Mouse (Mus musculus) intestine, embryonic 16.5 days (tissue): ENCODE measurements around the gene Samd4b. TPM values are rescaled to one million over a fixed set of nuclear protein-coding genes. Genes with fewer than 3 reads are reported as not detected.

Source experiments
- ATAC-seq: fragments of 200-750 bp; cut with Nextera tagmentation; 2 replicates; pipeline ENCODE4 v1.8.0; 2017; ENCODE audit warnings: moderate TSS enrichment, moderate library complexity
- H3K27ac ChIP-seq: fragments of 300-500 bp; sonication (generic); 2 replicates; pipeline ENCODE4 v1.5.1; 2014; ENCODE audit warnings: mild to moderate bottlenecking, low read length
- H3K27me3 ChIP-seq: fragments of 300-500 bp; sonication (generic); replicated peaks from 2 replicates; pipeline ENCODE4 v1.6.1; 2014; ENCODE audit warnings: low read length, control low read depth, mixed read lengths; ENCODE audit not compliant: control insufficient read depth, insufficient read depth
- H3K36me3 ChIP-seq: fragments of 300-500 bp; sonication (generic); 2 replicates; pipeline ENCODE4 v1.6.1; 2014; ENCODE audit warnings: low read length, control low read depth; ENCODE audit not compliant: control insufficient read depth, insufficient read depth
- H3K4me1 ChIP-seq: fragments of 300-500 bp; sonication (generic); 2 replicates; pipeline ENCODE4 v1.6.1; 2014; ENCODE audit warnings: low read length, control low read depth, mixed read lengths; ENCODE audit not compliant: control insufficient read depth, insufficient read depth
- H3K4me2 ChIP-seq: fragments of 300-500 bp; sonication (generic); 2 replicates; pipeline ENCODE4 v1.6.1; 2014; ENCODE audit warnings: low read depth, low read length, control low read depth
- H3K4me3 ChIP-seq: fragments of 300-500 bp; sonication (generic); 2 replicates; pipeline ENCODE4 v1.5.1; 2014; ENCODE audit warnings: mild to moderate bottlenecking, low read length
- H3K9ac ChIP-seq: fragments of 300-500 bp; sonication (generic); 2 replicates; pipeline ENCODE4 v1.6.1; 2014; ENCODE audit warnings: low read depth, low read length
- H3K9me3 ChIP-seq: fragments of 300-500 bp; sonication (generic); 2 replicates; pipeline ENCODE4 v1.6.1; 2016; ENCODE audit warnings: low read length, control low read depth; ENCODE audit not compliant: control insufficient read depth
- WGBS: fragments of 180-500 bp; shearing (Covaris S2); extraction: QIAGEN DNeasy Blood & Tissue Kit; methylation state at CpG from one replicate; pipeline ENCODE4 v1.1.7; 2014; 5-methylcytosine and 5-hydroxymethylcytosine counted together
- polyA plus RNA-seq: library from polyadenylated mRNA; unstranded; fragments of >200 nt; fragmentation: Nextera tagmentation; extraction: Ambion mirVana; gene quantifications from 2 replicates; pipeline ENCODE4 v1.2.1, GENCODE M21; 2015

The Samd4b gene
- polyA plus RNA-seq, 1 experiment from 2014 or later, result 7.8 TPM

- Histone ChIP-seq H3K4me3 (no peak overlapping the region), H3K36me3 (no peaks in the 10 kb centered on the region), H3K27ac (no peak overlapping the region), H3K9me3 (no peaks in the 10 kb centered on the region), H3K4me1 (peaks cover 8% of the 10 kb centered on the region), H3K27me3 (no peaks in the 10 kb centered on the region), H3K4me2 (no peak overlapping the region), H3K9ac (no peak overlapping the region)
- 82% methylated on average over 5 of the region's 5 CpGs for WGBS
- ATAC-seq, result peak; percentile 41
Measured at GRCm38 (mm10) chr7:28477363-28477762, 120.6 kb downstream of the Samd4b start.

DNA sequence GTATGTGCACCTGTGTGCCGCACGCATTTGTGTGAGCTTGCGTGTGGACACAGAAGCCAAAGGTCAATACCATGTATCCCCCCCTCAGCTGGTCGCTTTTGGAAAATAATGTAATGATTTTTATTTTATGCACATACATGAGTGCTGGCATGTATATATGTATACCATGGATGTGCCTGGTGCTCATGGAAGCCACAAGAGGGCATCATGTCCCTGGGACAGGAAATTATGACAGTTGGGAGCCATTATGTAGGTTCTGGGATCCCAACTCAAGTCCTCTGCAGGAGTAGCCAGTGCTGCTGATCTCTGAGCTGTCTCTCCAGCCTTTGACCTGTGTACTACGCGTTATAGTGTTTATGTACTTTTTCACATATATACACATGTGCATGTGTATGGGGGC is 121.8 kb downstream of the Samd4b start:
- no peaks in the 10 kb centered on the region for H3K36me3 ChIP-seq
- ATAC-seq, result 0 out of 2 replicates have a peak, but pooled peaks have one; percentile 15
- H3K9ac ChIP-seq, result no peak overlapping the region
- peaks cover 8% of the 10 kb centered on the region for H3K4me1 ChIP-seq
- WGBS, result 86% methylated on average over 6 of the region's 6 CpGs
- H3K27ac ChIP-seq, result no peak overlapping the region
- H3K4me3 ChIP-seq, result no peak overlapping the region
- no peaks in the 10 kb centered on the region for H3K9me3 ChIP-seq
- no peaks in the 10 kb centered on the region for H3K27me3 ChIP-seq
- no peak overlapping the region for H3K4me2 ChIP-seq

- Histone ChIP-seq H3K27me3 (peaks cover 5% of the 10 kb centered on the region; the same call in 1 of the 2 replicates), H3K9ac (peak overlapping the region; percentile 70), H3K4me1 (peaks cover 12% of the 10 kb centered on the region), H3K4me3 (peak overlapping the region; percentile 60), H3K4me2 (peak overlapping the region; percentile 96), H3K27ac (no peak overlapping the region), H3K9me3 (no peaks in the 10 kb centered on the region), H3K36me3 (no peaks in the 10 kb centered on the region)
- peak; percentile 81 for ATAC-seq
- WGBS, result 4% methylated on average over 61 of the region's 63 CpGs
Measured at GRCm38 (mm10) chr7:28467213-28467751, 130.7 kb downstream of the Samd4b start.

GRCm38 (mm10) chr7:28466721-28467212 is 131.2 kb downstream of the Samd4b start:
- H3K4me3 ChIP-seq, result peak overlapping the region; percentile 60
- peak; percentile 34 for ATAC-seq
- WGBS, result 37% methylated on average over 40 of the region's 40 CpGs
- no peak overlapping the region for H3K27ac ChIP-seq
- peak overlapping the region; percentile 96 for H3K4me2 ChIP-seq
- H3K27me3 ChIP-seq, result peaks cover 5% of the 10 kb centered on the region; the same call in 1 of the 2 replicates
- peak overlapping the region; percentile 70 for H3K9ac ChIP-seq
- H3K9me3 ChIP-seq, result no peaks in the 10 kb centered on the region
- no peaks in the 10 kb centered on the region for H3K36me3 ChIP-seq
- H3K4me1 ChIP-seq, result peaks cover 12% of the 10 kb centered on the region

DNA sequence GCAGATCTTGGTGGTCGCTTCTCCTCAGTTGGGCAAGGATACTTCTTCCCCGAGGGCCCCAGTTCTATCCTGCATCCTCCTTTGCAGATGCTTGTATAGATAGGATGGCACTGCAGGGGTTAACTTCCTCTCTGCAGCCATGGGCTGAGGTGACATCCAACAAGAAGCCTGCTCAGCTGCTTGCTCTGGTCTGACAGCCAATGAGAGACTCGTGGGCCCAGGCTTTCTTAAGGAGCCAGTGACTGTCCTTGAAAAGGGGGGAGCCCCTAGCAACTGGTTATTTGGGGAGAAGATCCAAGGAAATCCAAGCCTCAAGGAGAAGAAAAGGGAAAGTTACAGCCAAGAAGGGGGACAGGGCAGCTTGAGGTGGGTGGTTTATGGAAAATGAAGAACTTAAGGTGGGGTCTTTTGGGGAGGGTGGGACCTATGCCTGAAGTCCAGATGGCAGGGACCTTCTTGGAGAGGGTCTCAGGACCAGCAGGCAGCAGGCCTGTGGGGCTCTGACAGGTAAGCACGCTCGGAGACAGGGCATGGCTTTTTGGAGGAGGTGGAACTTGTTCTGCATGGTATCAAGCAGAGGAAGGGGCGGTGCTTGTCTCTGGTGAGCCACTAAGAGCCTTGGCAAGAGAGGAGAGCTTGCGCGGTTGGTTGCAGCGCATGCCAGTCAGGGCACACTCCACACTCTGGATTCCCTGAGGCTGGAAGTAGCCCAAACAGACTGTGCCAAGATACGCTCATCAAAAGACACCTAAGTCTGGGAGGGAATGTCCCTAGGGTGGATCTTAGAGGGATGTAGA is 133.3 kb downstream of the Samd4b start:
- Histone ChIP-seq H3K9ac (no peak overlapping the region), H3K27ac (no peak overlapping the region), H3K9me3 (no peaks in the 10 kb centered on the region), H3K36me3 (0 out of 2 replicates have a peak, but pooled peaks cover 6% of the 10 kb centered on the region), H3K27me3 (peaks cover 5% of the 10 kb centered on the region; the same call in 1 of the 2 replicates), H3K4me3 (no peak overlapping the region), H3K4me1 (peaks cover 12% of the 10 kb centered on the region), H3K4me2 (no peak overlapping the region)
- 0 out of 2 replicates have a peak, but pooled peaks have one; percentile 49 for ATAC-seq
- 66% methylated on average over 10 of the region's 10 CpGs for WGBS

DNA sequence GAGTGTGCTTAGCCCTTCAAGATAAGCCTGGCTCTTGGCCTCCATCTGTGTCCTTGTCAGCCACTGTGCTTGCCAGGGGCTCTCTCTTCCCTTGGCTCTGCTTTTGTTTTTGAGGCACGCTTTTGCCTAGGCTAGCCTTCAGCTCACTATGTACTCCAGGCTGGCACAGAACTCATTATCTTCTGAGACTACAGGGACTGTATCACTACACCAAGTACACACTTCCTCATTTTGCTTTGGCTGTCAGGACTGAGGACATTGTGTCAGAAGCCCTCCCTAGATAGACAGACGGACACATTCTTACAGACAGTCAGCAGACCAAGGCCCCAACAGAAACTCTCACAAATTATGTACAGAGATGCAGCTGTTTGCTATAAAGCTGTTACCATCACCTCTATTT is 135.2 kb downstream of the Samd4b start:
- Histone ChIP-seq H3K9ac (no peak overlapping the region), H3K36me3 (0 out of 2 replicates have a peak, but pooled peaks cover 12% of the 10 kb centered on the region), H3K4me2 (no peak overlapping the region), H3K27me3 (peaks cover 5% of the 10 kb centered on the region; the same call in 1 of the 2 replicates), H3K9me3 (no peaks in the 10 kb centered on the region), H3K4me3 (no peak overlapping the region), H3K27ac (no peak overlapping the region), H3K4me1 (peaks cover 11% of the 10 kb centered on the region)
- no peak for ATAC-seq
- 90% methylated on average over 2 of the region's 2 CpGs for WGBS

GRCm38 (mm10) chr7:28460361-28460760 is 137.6 kb downstream of the Samd4b start:
- no peak overlapping the region for H3K27ac ChIP-seq
- WGBS, result 93% methylated on average over 5 of the region's 5 CpGs
- 0 out of 2 replicates have a peak, but pooled peaks cover 12% of the 10 kb centered on the region for H3K36me3 ChIP-seq
- no peak overlapping the region for H3K4me3 ChIP-seq
- H3K4me2 ChIP-seq, result no peak overlapping the region
- no peak for ATAC-seq
- H3K27me3 ChIP-seq, result no peaks in the 10 kb centered on the region
- H3K9me3 ChIP-seq, result no peaks in the 10 kb centered on the region
- no peaks in the 10 kb centered on the region for H3K4me1 ChIP-seq
- H3K9ac ChIP-seq, result no peak overlapping the region

GRCm38 (mm10) chr7:28452361-28453005 is 145.5 kb downstream of the Samd4b start:
- Histone ChIP-seq H3K4me1 (peaks cover 9% of the 10 kb centered on the region), H3K4me2 (peak overlapping the region; percentile 100), H3K4me3 (peak overlapping the region; percentile 80), H3K27me3 (no peaks in the 10 kb centered on the region), H3K36me3 (no peaks in the 10 kb centered on the region), H3K27ac (no peak overlapping the region), H3K9me3 (no peaks in the 10 kb centered on the region), H3K9ac (peak overlapping the region; percentile 89)
- 2% methylated on average over 24 of the region's 24 CpGs for WGBS
- ATAC-seq, result peak; percentile 29; the same call in 1 of the 2 replicates
